Mouse (Mus musculus) cerebellum, postnatal 10 days (tissue): ENCODE measurements around the gene Zfp648.

Source experiments
- DNase-seq, 2 experiments: peaks; one replicate each; pipeline ENCODE4 v3.0.0; 2021; ENCODE audit warnings: mixed read lengths in 2 of 2

Zfp648 gene

DNA sequence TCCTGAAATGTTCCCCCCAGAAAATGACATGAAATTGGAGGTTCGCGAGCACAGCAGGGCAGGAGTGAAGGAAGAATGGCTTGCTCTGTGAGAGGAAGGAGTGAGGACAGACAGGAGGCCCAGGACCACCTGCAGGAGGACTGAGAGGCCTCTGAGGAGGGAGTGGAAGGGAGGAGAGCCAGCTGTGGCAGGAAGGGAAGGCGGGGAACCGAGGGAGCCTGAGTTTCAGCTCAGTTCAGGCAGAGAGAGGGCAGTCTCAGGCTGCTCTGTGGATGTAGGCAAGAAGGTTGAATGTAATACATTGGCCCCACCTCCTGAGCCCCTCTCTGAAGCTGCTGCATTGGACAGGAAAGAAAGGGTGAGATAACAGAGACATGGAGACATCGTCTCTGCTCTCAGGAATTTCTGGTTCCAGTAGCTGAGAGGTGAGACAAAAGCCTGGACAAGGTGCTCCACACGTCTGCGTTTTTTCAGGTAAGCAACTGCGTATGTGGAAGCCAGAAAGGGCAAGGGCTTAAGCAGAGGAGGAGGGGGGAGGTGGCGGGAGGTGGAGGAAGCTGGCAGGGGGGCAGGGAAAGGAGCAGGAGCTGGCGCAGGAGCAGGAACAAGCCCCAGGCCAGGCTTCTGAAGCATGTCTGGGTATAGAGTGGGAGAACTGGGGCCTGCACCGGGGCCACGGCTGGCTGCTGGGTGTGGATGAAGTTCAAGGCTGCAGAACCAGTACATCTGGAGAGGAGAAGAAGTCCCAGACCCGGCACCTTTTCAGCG, at the start of gene Zfp648:
Gene Zfp648, plus strand, starts transcription at position 233 of the 768 bp plus-strand sequence.
- DNase-seq: peak in 1 of 2 experiments; percentile 31

DNA sequence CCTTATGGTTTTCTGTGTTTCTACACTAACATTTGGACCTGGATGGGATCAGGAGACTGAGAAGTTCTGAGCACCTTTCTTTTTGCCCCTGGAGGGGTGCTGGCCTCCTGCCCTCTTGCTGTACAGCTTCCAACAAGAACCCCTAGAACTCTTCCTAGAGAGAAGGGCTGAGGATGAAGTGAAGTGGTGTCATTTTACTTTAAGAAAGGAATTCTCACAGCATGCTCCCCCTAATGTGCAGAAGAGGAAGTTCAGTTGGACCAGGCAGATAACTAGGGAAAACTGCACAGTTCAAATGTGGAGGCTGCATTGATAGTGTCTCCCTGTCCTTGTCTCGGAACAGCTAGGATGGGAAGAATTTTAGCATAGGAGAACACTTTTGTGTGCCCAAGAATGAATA, 48.4 kb upstream of the Zfp648 start:
- DNase-seq: peak in 1 of 2 experiments; percentile 25

DNA sequence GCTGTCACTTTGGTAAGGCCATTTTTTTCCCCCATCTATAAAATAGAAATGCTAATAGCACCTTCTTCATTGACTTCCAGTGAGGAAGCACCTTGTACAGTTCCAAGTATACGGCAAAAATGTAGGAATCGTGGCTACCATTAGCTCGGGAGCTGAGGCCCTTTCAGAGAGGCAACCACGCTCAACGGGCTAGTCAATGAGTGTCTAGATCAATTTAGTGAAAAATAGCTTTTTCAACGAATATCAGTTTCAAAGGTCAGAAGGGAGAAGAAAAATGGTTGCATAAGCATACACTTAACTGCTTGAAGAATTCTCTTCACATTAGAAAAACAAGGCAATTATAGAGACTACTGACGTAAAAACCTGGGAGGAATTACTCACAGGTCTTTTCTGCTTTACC, 47.2 kb upstream of the Zfp648 start:
- DNase-seq: no peak

DNA sequence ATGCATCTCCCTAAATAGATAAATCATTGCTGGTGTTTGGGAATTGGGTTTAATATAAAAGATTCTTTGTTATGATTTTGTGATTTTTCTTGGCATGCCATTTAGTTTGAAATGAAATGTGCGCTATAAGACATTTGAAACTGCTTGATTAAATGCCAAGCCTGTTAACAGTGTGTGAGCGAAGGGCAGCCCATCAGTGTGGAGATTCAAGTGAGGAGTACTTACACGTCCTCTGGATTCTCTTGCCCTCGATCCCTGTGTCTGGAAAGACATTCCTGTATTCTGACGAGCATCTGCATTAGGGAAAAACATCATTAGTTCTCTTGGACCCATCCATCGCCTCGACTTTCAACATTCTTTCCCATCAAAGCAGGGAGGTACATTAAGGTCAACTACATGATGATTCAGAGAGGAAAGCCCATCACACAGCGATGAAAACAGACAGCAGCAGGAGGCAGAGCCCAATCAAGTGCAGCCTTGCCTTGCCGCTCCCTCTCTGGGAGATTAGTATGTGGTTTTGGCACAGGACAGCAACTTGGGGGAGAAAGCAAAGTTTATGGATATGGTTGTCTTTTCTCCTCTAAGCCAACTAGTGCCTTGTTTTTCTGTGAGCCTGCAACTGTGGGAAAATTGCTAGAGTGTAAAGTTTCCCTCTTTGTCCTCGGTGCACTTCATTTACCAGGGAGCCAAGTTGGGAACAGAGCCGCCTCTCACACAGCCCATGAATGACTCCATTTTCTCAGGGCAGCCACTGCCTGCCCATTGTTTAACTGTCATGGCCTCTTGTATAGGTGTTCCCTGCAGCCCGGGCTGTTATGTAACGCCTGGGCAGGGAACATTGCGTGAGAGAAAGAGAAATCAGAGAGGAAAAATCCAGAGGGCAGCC, 44.6 kb upstream of the Zfp648 start:
- peak in 1 of 2 experiments; percentile 31 for DNase-seq

DNA sequence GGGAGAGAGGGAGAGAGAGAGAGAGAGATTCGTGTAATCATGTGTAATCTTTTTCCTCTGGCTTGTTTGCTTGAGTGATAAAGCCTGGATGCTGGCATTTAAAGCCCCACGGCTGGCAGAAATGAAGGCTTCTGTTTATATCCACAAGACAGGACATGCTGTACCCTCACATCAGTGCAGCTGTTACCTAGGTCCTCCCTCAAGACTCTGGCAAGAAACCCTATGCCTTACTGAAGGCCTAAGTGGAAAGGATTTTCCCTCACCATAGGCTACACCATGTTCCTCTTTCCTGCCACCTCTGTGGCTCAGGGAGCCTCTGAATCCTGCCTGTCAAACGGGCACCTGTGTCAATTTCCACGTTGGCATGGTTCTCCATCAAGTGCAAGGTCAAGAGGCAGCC, 43.9 kb upstream of the Zfp648 start:
- DNase-seq: no peak

DNA sequence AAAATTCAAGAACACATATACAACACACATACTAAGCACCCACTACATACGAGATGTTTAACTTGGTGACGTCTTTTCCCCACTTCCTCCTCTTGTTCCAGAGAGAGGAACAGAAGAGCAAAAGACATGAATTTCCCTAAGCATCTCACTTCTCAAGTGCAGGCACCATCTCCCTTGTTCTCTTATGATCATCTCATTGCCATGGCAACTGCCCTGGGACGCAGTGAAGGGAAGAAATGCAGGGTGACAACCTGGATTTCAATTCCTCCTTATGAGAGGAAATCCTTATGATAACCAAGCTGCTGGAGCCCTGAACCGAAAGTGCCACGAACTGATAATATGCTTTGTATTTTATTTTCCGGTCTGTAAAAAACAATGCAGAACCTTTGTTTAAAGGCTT, 33.3 kb upstream of the Zfp648 start:
- DNase-seq: no peak

DNA sequence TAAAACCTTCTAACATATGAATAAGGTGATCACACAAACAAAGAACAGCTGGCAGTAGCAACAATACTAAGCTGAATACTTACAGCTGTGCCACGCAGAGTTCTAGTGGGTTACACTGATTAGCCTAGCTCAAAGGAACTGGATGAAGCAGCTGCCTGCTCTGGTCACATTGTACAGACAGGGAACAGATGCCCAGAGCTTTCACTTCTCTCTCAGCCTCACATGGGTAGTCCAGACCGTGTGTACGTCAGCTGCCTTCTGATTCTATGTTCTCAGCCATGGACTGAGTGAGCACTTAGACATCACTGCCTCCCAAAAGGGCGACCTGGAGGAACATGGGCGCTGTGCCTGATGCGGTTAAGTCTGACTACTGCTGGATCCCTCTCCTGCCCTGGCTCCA, 25.7 kb upstream of the Zfp648 start:
- no peak for DNase-seq

DNA sequence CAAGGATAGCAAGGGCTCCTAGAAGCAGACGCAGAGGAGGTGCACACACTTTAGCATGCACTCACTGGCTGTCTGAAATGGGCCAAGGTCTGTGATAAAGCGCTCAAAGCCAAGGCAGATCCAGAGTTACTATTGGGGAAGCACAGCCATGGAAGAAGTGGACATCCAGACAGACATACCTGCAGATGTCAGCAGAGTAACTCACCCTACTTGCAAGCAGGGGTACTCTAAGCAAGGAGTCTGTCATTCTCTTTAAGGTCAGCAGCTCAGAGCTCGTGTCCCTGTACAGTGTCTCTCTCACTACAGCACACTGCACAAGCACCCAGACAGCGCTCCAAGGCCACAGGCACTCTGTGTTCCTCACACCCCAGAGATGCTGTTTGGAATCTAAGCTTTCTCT, 23.2 kb upstream of the Zfp648 start:
- DNase-seq: no peak

DNA sequence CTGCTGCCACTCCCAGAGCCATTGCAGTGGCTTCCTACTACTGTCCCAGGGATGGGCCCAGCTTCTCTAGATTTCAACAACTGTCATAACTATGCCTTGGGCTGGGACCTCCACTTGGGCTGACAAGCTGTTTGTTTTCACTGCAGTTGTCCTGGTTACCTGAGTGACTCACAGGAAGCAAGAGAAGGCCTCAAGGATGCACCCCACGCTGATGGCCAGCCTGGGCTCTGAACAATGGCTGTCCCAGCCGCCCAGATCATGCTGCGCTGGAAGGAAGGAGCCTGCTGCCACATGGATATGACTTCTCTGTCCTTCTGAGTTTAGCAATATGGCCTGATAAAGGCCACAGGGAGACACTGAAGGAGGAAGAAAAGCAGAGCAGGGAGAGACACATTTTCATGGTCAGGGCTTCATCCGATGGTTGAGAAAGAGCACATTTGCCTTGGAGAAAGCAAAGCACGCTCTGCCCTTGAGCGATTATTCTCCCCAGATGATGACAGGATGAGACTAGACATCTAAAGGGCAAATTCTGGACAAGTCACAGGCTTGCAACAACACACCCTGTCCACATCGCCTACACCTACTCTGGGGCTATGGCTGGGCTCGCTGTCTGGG, 22.3 kb upstream of the Zfp648 start:
- no peak for DNase-seq

DNA sequence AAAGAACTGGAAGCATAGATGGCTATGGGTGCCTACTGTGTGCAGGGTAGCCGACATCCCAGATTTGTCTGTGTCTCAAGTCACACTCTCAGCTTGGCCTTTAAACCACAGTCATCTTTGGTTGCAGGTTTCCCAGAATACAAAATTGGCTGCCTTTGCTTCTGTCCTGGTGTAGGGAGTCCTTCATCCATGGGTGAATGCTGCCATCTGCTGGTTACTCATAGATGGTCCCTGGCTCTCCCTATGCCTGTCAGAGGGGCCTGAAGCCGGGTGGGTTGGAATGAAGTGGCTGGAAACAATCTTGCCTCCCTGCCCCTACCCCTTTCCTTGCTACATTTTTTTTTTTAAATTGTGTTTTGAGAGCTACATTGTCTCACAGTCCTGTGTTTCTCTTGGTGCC, 20.0 kb upstream of the Zfp648 start:
- DNase-seq: peak; percentile 91 to 94

DNA sequence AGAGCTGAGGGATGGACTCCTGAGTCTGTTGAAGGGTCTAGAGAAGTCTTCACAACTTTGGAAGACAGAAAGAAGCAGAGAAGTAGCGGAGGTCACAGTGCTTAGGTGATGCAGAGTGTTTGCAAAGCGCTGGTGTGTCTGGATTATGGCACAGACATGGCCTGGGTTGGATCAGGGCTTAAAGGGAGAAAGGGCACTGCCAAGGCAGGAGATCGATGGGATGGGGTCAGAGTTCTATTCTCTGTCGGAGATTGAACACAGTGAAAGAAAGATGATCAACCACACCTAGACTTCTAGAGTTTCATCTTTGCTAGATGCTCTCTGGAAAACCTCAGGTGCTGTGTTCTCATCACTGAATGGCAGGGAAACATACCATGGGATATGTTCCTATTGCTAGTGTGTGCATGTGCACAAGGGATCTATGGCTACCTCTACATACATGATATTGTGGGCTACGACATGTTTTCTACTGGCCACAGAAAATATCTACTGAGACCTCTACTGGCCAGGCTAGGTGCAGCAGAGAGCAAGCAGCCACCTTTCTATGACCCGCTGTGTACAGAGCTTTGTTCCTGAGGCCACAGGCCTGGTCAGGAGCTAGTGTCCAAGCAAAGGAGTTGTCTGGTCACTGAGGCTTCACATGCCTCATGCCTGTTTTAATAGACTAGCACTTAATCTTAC, 18.5 kb upstream of the Zfp648 start:
- peak; percentile 44 to 45 for DNase-seq

DNA sequence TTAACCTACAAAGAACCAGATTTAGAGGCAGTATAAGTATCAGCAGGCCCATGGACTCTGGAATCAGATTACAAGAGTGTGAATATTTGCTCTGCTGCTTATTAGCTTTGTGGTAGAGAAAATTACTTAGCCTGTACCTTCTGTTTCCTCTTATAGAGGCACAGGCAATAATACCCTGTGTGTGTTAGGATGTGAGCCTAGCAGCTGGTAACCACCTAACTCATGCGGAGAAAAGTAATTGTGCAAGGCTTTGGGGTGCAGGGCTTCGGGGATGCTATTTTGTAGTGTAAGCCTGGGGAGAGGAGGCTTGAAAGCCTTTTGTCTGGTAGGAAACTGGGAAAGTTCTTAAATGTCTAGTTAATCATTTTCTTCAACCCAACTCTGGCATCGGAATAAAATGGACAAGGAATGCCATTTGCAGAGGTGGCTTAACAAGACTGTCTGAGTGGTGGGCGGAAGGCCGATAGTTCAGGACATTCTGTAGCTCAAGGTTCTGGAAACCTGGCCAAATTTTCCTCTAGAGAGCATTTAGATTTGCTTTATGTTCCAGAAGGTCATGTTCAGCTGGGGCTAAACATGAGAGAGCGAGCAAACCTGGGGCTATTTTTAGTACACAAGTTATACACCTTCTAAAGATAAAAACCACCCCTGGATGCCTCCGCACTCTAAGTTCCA, 17.8 kb upstream of the Zfp648 start:
- DNase-seq: no peak

DNA sequence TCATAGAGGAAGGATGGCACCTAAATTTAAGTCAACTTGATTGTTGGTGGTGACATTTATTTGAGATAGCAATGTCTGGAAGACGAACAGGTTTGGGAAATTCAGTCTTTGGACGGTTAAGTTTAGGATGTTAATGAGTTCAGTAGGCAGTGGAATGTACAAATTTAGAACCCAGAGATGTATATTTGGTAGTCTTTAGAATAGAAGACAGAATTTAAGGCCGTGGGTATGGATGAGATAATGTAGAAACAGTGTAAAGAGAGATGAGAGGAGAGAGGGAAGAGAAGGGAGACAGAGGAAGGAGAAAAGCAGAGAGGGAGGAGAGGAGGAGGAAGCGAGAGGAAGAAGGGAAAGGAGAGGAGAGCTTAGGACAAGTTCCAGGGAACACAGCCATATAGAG, 12.8 kb upstream of the Zfp648 start:
- DNase-seq: no peak

DNA sequence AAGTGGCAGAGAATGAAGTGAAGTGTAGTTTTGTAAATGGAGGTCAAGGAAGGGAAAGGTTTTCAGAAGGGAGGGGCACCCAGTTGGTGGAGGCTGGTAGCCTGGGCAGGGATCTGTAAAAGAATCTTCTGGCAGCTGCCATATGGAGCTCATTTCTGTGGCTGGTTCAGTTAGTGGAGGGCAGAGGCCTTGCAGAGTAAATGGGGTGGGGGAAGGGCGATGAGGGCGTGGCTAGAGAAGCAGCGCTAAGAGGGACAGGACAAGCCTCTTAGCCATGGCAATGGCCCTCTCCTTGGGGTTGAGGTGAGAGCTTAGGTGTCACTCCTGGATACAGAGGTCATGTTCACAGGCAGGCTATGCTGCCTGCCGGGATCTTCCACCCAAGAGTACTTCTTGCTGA, 12.4 kb upstream of the Zfp648 start:
- peak in 1 of 2 experiments; percentile 43 for DNase-seq

DNA sequence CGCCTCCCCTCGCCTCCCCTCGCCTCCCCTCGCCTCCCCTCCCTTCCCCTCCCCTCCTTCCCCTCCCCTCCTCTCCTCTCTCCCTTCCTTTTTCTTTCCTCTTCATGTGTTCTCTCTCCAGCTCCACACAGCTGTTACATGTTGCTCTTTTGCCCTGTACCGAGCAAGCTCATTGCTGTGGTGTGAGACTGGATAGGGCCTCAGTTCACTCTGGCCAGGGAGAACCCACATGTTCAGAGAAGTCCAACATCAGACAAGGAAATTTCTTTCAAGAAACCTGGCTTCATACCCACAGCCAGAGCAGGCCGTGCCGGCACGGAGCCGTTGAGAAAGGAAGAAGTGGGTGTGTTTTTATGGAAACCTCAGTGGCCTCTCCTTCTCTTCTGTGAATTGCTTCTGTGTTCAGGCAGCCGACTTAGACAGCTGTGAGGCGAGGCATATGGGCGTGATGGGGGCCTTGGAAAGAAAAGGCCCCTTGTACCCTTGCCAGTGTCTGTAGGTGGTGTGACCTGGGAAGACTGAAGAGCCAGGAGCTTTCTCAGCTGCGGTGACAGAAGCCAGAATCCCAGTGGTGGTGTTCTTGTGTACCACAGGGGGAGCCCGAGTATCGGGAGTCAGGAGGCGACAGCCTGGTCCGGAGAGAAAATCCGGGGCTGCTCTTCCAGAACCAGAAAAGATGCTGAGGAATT, 11.0 kb upstream of the Zfp648 start:
- peak; percentile 74 to 80 for DNase-seq

DNA sequence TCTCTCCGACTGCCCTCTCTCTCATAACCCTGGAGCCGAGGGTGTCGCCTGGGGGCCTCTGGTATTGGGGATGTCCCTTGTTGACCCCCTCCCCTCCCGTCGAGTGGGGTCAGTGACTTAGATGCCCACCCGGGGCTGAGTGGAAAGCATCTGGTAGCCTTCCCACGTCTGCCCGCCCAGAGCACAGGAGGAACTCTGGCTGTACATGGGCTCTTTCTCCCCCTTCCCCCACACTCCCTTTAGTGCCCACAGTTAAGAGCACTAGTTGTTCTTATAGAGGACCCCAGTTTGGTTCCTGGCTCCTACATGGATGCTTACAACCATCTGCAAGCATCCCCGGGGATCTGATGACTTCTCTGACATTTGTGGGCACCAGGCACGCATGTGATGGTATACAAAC, 2.1 kb upstream of the Zfp648 start:
- DNase-seq: no peak

DNA sequence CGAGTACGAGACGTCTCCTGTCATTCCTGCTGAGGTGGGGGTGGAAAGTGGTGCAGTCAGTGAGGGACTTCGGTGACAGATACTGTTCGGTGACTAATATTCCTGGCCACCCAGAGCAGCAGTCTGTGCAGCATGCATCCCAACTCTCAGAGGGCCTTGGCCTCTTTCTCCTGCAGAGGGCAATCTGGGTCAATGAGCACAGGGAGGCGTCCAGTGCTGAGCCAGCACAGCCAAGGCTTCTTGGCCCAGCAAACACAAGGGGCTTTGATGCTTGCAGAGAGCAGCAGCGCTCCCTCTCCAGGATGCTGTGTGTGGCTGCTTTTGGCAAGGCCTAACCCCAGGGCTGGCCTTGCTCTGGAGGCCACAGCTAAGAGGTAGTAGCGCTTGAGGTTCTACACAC, 1.6 kb downstream of the Zfp648 start:
- peak; percentile 61 to 71 for DNase-seq

DNA sequence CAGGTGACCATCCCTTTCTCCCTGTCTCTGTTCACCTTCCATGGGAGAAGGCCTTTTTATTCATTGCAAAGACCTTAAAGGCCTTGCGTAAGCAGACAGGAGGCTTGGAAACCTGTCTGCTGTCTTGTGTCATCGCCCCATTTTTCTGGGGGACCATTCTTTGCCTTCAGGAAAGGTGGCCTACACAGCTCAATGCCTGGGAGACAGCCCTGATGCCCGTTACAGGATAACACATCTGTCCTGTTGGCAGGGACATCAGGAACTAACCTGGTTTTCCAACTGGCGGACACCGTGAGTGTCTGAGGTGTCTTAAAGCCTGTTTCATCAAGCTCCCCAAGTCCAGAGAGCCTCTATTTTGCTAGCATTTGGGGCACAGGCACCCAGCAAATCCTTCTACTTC, 2.4 kb downstream of the Zfp648 start:
- no peak for DNase-seq

DNA sequence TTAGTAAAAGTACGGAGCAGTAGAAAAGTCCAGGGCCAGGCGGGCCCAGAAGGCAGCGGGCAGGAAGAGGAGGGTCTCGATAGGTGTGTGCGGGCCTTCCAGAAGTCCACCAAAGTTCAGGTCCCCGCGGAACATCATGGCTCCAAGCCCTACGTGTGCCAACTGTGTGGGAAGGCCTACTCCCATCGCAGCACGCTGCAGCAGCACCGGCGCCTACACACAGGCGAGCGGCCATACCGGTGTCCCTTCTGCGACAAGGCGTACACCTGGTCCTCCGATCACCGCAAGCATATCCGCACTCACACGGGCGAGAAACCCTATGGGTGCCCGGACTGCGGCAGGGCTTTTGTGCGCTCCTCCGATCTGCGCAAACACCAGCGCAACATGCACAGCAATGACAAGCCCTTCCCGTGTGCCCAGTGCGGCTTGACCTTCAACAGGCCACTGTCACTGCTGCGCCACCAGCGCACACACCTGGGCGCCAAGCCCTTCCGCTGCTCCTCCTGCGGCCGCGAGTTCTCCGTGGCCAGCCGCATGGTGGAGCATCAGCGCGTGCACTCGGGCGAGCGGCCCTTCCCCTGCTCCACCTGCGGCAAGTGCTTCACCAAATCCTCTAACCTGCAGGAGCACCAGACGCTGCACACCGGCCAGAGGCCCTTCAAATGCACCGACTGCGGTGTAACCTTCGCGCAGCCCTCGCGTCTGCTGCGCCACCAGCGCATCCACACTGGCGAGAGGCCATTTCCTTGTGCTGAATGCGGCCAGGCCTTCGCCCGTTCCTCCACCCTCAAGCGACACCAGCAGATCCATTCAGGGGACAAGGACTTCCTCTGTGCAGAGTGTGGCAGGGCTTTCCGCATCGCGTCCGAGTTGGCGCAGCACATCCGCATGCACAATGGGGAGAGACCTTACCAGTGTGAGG, 3.9 kb downstream of the Zfp648 start:
- peak; percentile 69 to 76 for DNase-seq

DNA sequence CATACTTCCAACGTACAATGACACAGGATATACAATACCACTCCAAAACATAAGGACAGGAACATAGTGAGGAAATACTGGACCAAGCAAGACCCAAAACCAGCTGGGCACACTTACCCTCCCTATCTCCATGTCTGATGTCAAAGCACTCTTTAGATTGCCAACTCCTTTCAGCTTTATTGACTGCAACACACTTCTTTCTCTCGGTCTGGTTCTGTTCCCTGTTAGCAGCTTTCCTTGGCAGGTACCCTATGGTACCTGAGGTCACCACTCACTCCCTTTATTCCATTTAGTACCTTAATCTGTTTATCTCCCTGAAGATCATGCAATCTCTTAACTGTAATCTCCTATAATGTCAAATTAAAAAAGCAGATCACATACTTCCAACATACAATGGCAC, 19.0 kb downstream of the Zfp648 start:
- DNase-seq: no peak

DNA sequence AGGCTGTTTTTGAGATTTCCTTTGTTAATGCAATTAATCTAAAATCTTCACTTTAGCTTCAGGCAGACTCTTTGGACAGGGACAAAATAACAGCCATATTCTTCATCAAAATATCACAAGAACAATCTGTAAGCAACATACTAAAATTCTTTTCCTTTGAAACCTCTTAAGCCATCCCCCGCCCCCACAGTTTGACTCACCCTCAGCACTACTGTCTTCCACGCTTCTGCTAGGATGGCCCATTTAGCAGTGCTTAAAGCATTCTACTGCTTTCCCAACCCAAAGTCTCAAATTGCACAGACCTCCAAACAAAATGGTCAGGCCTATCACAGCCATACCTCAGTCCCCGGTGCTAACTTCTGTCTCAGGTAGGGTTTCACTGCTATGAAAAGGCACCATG, 19.6 kb downstream of the Zfp648 start:
- no peak for DNase-seq
